Mouse (Mus musculus) left cerebral cortex, adult 8-10 months (tissue): ENCODE measurements around the gene Mdn1. TPM values are rescaled to one million over a fixed set of nuclear protein-coding genes. Genes with fewer than 3 reads are reported as not detected.

Source experiments
- DNase-seq, 2 experiments: peaks; one replicate each; pipeline ENCODE4 v3.0.0; 2022; ENCODE audit warnings: low spot score in 2 of 2
- total RNA-seq, 4 experiments: library from RNA; stranded (reverse); gene quantifications; 2 replicates each; pipeline ENCODE4 v1.2.4; 2022

Mdn1 gene
- 10 to 100 TPM; 24.0 to 32.3 (median 28.6) TPM for total RNA-seq

DNA sequence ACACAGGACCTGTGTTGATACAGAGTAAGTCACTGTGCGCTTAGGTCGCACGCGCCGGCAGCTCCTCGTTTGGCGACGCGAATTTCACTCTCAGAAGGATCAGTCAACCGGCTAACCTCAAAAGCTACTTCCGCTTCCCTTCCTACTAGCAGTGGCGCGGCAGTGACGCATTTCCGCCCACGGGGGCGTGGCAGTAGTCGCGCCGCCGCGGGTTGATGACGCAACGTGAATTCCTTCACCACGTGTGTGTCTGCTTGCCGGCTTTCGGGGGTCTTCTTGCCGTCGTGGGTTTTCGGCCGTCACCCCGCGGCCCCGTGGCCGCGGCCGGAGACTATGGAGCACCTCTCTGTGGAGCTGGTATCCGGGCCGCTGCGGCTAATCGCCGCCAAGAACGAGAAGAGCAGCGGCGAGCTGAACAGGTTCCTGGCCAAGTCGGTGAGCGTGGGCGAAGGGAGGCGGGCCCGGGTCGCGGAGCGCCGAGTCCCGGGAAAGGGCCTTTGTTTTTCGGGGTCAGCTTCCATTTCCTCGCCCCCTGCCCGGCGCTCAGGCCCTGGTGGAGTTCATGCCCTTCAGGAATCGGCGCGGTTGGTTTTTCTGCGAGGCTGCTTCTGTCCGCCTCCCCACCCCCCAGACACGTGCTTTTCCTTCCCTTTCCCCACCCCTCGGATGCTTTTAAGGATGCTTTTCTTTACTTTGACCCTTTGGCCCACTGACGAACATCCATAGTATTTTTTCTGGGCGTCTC, at the start of gene Mdn1:
Gene Mdn1, plus strand, starts transcription at position 202 of the 745 bp plus-strand sequence.
- DNase-seq: peak; percentile 94 to 99

DNA sequence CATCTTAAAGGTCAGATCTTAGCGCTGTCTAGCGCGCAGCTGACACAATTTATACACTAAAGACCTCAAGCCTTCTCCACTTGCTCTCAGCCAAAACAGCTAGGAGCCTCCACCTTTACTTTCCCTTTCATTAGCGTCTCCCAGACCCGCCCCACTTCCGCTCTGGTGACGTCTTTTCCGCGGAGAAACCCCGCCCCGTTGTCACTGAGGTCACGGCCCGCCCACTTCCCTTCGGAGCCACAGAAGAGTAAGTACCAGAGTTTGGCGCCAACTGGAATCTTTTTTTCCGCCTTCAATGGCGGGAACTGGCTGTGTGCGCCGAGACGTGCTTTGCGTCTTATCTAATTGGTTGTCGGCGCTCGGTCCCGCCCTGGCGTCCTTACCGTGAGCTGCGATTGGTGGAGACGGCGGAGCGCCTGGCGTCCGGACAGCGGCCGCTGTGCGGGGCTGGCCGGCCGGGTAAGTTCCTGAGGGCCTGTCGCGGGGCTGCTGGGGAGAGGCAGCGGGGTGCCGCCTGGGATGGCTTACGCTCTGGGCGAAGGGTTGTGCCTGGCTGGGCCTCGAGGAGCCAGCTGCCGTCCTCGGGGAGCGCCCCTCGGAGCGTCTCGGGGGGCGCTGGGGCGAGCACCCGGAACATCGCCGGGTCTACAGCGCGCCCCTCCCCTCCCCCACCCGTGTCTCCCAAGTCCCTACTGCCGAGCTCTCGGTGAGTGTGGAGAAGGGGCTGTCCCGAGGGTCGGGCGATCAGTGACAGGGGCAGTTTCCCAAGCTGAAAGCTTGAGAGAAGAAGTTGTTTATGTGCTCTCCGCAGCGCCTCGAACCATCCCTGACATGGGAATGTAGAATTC, 41.7 kb upstream of the Mdn1 start, which contains the start of gene Casp8ap2:
Gene Casp8ap2, plus strand, starts transcription at position 418 of the 848 bp plus-strand sequence.
- DNase-seq: peak; percentile 95 to 100

DNA sequence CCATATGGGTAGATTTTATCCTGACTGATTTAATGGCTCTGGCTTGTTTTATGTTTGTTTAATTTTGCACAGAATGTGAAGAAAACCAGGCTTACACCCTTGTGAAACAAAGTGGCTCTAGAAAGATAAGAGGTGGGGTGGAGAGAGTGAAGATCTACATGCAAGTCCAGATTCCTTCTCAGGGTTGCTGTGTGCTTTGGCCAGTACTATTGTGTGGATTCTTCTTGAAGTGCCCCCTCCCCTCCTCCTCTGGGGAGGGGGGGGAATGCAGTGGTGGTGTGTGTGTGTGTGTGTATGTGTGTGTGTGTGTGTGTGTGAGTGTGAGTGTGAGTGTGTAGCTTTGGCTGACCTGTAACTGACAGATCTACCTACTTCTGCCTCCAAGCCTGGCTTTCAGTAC, 35.3 kb upstream of the Mdn1 start:
- DNase-seq: no peak

DNA sequence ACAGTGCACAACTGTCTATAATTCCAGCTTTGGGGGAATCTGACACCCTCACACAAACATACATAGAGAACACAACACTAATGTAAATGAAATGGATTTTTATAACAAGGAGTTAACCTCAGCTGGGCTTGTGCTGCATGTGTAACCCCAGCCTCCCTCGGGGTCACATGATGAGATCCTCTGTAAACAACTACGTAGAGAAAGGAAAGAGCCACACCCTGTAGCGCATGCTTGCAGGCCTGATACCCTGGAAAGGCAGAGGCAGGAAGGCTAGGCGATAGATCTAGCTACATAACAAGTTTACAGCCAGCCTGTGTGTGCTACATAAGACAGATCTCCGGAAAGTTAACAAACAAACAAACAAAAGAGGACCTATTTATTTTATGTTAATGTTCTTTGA, 5.2 kb upstream of the Mdn1 start:
- no peak for DNase-seq

DNA sequence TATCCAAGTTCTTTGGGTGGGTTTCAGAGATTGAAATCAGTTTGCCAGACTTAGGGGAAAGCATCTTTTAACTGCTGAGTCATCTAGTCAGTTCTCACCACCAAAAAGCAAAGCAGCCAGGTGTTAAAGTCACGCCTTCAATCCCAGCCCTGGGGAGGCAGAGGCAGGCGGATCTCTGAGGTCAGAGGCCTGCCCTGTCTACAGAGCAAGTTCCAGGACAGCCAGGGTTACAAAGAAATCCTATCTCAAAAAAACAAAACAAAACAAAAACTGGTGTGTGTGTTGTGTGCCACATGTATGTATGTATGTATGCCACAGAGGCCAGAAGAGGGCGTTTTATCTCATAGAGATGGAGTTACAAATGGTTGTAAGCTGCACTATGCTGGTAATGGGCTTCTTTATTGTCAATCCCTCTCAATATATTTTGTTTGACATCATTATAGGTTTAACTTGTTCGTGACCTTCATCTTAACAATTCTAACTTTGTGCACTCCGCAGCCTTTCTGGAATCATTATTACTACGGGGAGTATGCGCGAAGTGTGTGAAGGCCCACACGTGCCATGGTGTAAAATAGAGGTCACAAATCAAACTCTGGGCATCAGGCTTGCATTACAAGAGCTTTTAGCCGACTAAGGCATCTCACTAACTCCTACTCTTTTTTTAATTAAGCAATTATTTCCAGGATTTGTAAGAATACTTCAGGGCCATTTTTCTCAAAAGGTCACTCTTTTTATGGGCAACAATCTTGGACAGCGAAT, 594 bp upstream of the Mdn1 start:
- DNase-seq: no peak

DNA sequence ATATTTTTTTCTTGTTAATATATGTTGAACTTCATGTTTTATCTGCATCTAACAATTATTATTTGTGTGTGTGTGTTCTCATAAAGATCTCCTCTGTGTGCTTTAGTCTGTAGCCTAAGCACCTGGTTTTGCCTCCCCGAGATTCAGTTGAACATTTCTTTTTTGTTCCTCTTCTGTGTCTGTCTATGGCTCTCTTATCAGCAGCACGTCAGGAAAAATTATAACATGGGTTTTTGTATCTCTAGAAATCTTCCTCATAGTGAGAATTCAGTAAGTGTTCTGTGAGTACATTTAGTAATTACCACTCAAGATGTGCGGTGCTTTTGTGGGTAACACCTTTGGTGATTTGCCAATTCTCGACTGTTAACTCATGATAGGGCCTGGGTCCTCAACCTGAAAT, 8.9 kb downstream of the Mdn1 start:
- DNase-seq: no peak

DNA sequence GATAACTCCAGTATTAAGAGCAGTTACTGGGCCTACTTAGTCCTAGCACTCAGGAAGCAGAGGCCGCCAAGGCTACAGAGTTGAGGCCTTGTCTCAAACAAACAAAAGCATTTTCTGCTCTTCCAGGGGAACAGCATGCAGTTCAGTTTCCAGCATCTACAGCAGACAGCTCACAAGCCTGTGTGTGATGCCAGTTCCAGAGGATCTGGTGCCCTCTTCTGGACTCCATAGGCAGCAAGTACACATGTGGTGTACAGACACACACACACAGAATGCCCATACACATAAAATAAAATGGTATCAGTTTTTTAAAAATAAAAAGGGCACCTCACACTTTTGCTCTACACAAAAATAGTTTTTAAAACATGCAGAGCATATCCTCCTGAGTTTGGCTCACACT, 11.4 kb downstream of the Mdn1 start:
- no peak for DNase-seq

DNA sequence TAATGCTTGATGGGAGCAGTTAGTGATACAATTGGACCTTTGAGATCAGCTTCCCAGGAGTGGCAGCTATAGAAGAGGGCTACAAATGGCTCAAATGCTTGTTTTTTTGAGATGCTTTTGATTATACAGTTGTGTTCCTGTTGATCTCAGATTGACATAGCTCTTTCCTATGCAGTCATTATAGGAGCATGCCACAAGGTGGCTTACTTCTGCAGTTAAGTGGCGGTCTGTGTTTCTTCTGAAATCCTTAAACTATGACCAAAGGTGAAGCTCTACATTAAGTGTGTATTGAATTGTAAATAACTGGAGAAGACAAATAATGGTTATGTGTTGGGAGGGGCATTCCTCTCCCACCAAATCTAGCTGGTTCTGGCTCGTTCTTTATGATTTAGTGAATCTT, 12.9 kb downstream of the Mdn1 start:
- no peak for DNase-seq

DNA sequence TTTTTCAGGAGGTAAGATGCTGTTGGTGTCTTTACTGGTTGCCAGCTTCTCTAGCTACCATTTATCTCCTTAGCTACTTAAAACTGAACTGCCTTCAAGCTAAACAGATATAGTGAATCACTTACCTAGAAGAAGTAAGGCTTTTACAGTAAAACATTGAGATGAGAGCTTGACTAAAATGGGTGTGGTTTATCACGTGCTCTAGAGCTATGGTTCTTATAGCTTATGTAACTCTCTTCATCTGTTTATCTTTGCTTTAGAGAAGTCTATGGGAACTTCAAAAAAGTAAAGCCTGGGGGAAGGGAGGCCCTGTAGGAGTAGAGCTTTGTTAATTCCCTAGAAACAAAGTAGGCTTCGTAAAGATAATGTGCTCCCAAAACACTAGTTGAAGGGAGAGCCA, 17.1 kb downstream of the Mdn1 start:
- no peak for DNase-seq

DNA sequence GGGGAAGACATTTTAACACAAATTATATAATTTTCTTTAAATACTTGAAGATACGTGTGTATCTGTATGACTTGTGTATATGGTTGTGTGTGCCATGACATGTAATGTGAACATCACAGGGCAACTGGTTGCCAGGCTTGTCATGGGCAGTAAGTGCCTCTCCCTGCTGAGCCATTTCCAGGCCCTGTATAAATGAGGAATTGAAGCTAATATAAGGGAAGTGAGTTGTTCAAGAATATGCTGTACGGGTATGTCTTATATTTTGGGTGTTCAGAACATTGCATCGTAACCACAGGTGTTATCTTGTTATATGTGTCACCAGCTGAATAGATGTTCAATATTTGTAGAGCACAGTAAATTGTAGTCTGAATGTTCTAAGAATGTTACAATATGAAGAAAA, 20.6 kb downstream of the Mdn1 start:
- DNase-seq: no peak

DNA sequence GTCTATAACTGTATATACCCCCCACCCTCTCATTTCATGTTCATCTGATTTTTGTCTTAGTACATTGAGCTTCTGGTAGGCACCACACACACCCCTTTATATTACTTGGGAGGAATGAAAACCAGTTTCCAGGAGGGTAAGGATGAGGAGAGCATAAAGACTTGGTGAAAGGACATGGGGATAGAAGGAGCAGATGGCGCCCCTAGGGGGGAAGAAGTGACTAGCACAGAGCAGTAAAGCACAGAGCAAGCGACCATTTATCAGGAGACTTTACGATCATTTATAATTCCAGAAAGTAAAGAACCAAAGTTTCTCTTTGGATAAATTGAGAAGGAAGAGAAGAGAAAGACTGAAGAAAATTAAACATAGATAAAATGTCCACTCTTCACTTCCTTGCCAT, 23.9 kb downstream of the Mdn1 start:
- DNase-seq: no peak

DNA sequence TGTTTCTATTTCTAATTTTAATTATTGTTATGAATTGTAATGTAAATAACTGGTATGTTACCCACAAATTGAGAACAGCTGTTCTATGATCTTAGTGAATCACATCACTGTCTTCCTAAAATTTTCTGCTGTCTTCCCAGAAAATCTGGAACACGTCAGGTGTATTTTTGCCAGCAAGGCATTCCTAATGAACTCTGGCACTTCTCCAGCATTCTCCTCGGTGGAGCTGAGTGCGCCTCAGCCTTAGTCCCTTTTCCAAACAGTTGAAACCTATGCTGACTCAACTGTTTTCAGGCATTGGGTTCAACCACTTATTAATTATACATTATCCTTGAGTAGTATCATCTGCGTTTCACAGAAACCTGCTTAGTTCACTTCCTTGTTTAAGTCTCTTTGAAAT, 25.6 kb downstream of the Mdn1 start:
- DNase-seq: no peak

DNA sequence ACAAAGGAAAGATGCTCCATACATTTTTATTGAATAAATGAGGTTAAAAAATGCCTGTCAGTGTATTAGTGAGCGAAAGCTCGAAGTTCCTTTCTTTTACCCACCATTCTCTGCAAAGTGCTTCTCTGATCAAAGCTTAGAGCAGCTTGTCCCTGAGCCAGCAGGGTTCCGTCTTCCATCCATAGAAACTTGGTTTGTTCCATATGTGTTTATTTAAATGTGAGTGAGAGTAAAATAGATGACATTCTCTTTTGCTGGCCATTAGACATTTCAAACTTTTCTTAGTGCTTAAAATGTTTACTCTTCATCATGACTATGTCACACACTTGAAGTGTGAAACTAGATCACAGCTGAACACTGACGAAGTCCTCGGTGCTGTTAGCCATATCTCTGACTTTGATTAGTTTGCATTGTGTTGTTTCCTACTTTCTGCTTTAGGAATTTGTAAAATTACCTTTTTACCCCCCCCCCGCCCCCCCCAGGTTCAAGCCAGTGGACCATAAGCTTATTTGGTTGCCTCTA, 26.2 kb downstream of the Mdn1 start:
- no peak for DNase-seq

DNA sequence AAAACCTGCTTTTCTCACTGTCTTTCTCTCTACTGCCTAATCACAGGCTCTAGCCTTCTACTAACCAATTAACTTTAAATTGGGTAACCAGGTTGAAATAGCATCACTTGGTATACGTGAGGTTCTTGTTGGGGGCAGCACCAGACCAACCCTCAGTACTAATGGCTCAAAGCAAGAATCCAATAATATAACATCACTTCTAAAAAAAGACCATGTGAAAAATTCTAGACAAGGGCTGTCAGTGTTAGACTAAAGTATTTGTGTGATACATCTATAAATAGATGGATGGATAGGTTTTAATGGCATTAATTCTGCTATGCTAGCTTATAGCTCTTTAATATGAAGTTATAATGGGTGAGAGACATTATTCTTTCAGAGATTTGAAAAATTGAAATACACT, 60.8 kb downstream of the Mdn1 start:
- no peak for DNase-seq

DNA sequence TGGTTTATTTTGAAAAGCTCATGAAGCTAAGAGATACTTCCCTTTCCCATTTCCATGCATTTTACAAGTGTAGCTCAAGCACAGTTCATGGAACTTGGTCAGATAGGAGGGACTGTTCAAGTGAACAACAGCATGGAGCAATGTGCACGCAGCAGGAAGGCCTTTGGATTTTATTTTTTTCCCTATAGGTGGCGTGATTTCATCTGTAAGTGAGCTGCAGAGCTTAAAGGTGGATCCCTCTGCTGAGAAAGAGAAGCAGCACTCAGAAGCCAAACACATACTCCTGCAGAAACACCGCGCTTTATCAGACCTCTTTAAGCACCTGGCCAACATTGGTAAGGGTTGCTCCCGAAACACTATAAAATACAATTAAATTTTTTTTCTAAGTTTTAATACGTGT, 88.5 kb downstream of the Mdn1 start:
- no peak for DNase-seq

DNA sequence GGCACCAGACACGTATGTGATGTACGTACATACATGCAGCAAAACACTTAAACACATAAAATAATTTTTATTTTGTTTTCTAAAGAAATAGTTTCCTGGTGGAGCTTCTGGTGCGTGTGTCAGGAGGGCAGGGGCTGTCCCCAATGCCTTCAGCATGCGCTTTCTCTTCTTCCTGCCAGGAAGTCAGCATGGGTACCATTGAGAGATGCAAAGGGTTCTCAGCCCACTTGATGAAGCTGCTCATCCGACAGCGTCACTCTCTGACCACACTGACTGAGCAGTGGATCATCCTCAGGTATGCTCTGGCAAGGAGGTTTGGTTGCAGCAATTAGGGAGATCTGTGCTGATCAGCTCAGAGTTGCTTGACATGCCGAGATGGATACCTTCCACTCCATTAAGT, 91.5 kb downstream of the Mdn1 start:
- no peak for DNase-seq

DNA sequence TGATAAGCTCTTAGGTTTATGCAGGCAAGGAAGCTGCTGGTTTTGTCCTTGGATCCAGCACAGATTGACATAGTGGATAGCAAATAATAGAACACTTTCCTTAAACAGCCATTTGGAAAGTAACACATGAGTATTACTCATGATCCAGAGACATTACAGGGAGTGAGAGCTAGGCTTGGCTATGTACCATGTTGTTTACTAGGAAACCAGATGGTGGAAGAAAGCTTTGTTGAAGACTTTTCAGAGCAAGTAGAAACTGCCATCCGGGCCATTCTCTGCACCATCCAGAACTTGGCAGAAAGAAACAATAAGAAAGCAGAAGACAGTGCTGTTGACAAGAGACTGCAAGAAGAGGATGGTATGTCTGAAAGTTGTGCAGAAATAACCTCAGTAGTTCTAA, 93.8 kb downstream of the Mdn1 start:
- DNase-seq: peak in 1 of 2 experiments; percentile 28

DNA sequence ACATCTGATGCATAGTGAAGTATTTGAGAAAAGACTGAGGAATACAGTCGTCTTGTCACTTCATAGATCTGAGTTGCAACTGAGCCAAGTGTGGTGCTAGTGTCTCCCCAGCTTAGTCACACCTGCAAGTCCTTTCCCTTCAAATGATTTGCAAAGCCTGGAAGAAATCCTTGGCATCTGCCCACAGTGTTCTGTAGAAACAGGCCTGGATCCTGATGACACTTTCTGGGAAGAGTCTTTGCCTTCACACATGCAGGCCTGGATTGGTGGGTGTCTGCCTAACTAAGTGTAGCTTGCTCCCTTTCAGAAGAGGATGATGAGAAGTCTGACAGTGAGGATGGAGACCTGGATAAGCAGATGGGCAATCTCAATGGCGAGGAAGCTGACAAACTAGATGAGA, 100.5 kb downstream of the Mdn1 start:
- peak in 1 of 2 experiments; percentile 58 for DNase-seq

DNA sequence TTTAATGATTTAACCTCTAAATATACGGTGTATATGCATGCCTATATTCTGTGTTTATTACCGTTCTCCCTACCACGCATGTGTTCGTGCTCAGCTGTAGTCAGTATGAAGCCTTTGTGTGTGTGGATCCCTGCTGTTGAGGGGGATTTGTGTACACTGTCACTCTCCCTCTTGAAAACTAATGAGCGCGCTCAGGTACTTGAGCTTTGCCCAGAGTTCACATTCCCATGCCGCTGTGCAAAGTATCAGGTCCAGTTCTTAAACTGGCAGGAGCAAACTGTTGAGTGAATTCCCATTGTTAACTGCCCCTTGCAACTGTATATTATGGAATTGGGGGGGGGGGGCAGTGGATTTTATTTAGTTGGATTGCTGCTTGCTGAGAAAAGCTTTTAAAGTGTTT, 110.6 kb downstream of the Mdn1 start:
- DNase-seq: no peak

DNA sequence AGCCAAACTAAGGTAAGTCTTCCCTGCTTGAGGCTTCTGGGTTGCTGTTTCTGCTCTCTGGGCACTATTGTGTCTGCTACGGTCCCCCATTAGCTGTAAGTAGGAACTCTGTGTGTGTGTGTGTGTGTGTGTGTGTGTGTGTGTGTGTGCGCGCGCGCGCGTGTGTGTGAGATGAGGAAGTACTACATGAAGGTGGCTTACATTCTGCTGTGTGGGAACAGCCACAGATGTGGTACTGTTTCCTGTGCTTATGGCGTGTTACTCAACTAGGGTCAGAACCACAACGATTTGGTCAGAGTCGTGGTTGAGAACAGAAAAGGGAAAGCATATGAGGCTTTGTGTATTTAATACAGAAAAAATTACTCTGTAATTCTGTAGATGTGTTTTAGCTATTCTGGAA, 111.1 kb downstream of the Mdn1 start:
- no peak for DNase-seq

DNA sequence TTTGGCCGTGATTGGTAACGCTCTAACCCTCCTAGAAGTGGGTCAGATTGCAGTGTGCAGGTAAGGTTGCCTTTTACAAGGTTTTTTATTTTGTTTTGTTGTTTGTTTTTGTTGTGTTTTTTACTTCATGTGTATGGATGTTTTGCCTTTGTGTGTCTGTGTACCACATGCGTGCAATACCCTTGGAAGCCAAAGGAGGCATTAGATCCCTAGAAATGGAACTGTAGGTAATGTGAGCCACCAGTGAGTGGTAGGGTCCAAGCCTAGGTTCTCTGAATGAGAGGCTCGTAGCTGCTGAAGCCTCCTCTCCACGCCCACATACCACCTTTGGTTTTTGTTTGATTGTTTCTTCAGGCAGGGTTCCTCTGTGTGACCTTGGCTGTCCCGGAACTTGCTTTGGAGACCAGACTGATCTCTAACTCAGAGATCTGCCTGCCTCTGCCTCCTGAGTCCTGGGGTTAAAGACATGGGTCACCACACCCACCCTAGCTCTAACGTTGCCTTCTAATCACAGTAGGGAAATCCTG, 113.4 kb downstream of the Mdn1 start:
- no peak for DNase-seq

DNA sequence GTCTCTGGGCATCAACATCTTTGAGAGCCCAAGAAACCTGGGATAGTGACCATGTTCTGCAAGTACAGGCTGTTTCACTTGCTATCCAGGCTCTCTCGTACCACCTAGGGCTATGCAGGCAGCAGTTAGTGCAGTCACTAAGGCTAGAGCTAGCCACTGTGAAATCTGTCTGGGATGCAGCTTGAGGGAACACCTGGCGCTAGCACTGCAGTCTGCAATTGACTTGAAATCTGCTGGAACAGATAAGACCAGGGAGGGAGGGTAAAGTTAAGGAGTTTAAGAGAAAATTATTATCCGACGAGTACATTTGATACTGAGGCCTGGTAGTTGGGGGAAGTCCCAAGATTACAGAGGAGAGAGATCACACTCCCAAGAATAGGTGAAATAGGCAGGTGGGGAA, 123.1 kb downstream of the Mdn1 start:
- no peak for DNase-seq
